Mouse (Mus musculus) MEL (cell line): ENCODE data around the gene Ilf3. TPM values are rescaled to one million over a fixed set of nuclear protein-coding genes. Genes with fewer than 3 reads are reported as not detected.
A peak's percentile ranks its signal among the peaks of the same experiment; 100 is the strongest.
"Not testable (repeated sequence)": the region's sequence is repeated elsewhere in the genome, so short reads cannot be mapped to it uniquely, and the experiment has no call there.

Experiments used
- DNase-seq: peaks from one replicate; pipeline ENCODE4 v3.0.0; 2011; ENCODE audit warnings: low read depth, low spot score
- H3K27ac ChIP-seq: 2 replicates; pipeline ENCODE4 v1.5.1; 2012; ENCODE audit warnings: low read depth, mild to moderate bottlenecking, control low read depth, low read length, moderate library complexity; ENCODE audit not compliant: control insufficient read depth
- H3K27me3 ChIP-seq, 2 experiments: fragments of 150-350 bp in 1 of 2; sonication (generic) in 1 of 2; 2 replicates each; pipeline ENCODE4 v1.6.1; 2012; ENCODE audit warnings: low read length in 2 of 2, mild to moderate bottlenecking in 2 of 2, improper control_type of control experiment in 1 of 2, moderate library complexity in 1 of 2; ENCODE audit not compliant: insufficient read depth in 2 of 2, control insufficient read depth in 1 of 2
- H3K36me3 ChIP-seq, 2 experiments: 2 replicates each; pipeline ENCODE4 v1.6.1; 2012 to 2014; ENCODE audit warnings: low read length in 2 of 2, improper control_type of control experiment in 1 of 2, inconsistent platforms in 1 of 2, mild to moderate bottlenecking in 1 of 2; ENCODE audit not compliant: insufficient read depth in 2 of 2, control insufficient read depth in 1 of 2
- H3K4me1 ChIP-seq, 2 experiments: fragments of 150-350 bp in 1 of 2; sonication (generic) in 1 of 2; 2 replicates each; pipeline ENCODE4 v1.6.1; 2012; ENCODE audit warnings: low read length in 2 of 2, improper control_type of control experiment in 1 of 2, mild to moderate bottlenecking in 1 of 2; ENCODE audit not compliant: insufficient read depth in 2 of 2, control insufficient read depth in 1 of 2
- H3K4me3 ChIP-seq, 2 experiments: fragments of 150-350 bp in 1 of 2; sonication (generic) in 1 of 2; 2 replicates each; pipeline ENCODE4 v1.5.1; 2012; ENCODE audit warnings: low read depth in 2 of 2, low read length in 2 of 2, mild to moderate bottlenecking in 2 of 2, moderate library complexity in 2 of 2, control low read depth in 1 of 2, improper control_type of control experiment in 1 of 2; ENCODE audit not compliant: control insufficient read depth in 1 of 2, insufficient read depth in 1 of 2
- H3K79me2 ChIP-seq: 2 replicates; pipeline ENCODE4 v1.6.1; 2012; ENCODE audit warnings: mild to moderate bottlenecking, low read length, moderate library complexity; ENCODE audit not compliant: control insufficient read depth, poor library complexity, insufficient read depth
- H3K9ac ChIP-seq: 2 replicates; pipeline ENCODE4 v1.6.1; 2012; ENCODE audit warnings: low read depth, mild to moderate bottlenecking, control low read depth, low read length, moderate library complexity; ENCODE audit not compliant: control insufficient read depth, poor library complexity, severe bottlenecking
- H3K9me3 ChIP-seq: fragments of 150-350 bp; sonication (generic); replicated peaks from 2 replicates; pipeline ENCODE4 v1.6.1; 2012; ENCODE audit warnings: mild to moderate bottlenecking, low read length, improper control_type of control experiment, moderate library complexity; ENCODE audit not compliant: insufficient read depth
- CHD2 ChIP-seq: IDR thresholded peaks from 2 replicates; pipeline ENCODE4 v1.6.1; 2011; ENCODE audit warnings: low read length, improper control_type of control experiment
- CTCF ChIP-seq, 3 experiments: IDR thresholded peaks in 2 of 3; conservative IDR thresholded peaks in 1 of 3; 2 replicates each; pipeline ENCODE4 v1.5.1; 2011 to 2012; ENCODE audit warnings: low read length in 3 of 3, low read depth in 2 of 3, mild to moderate bottlenecking in 2 of 3, improper control_type of control experiment in 1 of 3, inconsistent platforms in 1 of 3, mixed read lengths in 1 of 3, moderate library complexity in 1 of 3; ENCODE audit not compliant: control insufficient read depth in 1 of 3, insufficient read depth in 1 of 3, poor library complexity in 1 of 3, severe bottlenecking in 1 of 3
- ELF1 ChIP-seq: IDR thresholded peaks from 2 replicates; pipeline ENCODE4 v1.6.1; 2014; ENCODE audit warnings: low read depth, mild to moderate bottlenecking, inconsistent platforms, low read length, improper control_type of control experiment, moderate library complexity
- EP300 ChIP-seq, 2 experiments: IDR thresholded peaks; 2 replicates each; pipeline ENCODE4 v1.6.1; 2011; ENCODE audit warnings: improper control_type of control experiment in 2 of 2, low read length in 2 of 2, low read depth in 1 of 2, mild to moderate bottlenecking in 1 of 2
- MXI1 ChIP-seq: IDR thresholded peaks from 2 replicates; pipeline ENCODE4 v1.6.1; 2011; ENCODE audit warnings: mild to moderate bottlenecking, low read depth, low read length, improper control_type of control experiment
- MYB ChIP-seq: IDR thresholded peaks from 2 replicates; pipeline ENCODE4 v1.6.1; 2011; ENCODE audit warnings: mild to moderate bottlenecking, low read depth, low read length, improper control_type of control experiment
- MYC ChIP-seq: IDR thresholded peaks from 2 replicates; pipeline ENCODE4 v1.6.1; 2011; ENCODE audit warnings: low read depth, mild to moderate bottlenecking, low read length, improper control_type of control experiment, moderate library complexity
- NRF1 ChIP-seq: IDR thresholded peaks from 2 replicates; pipeline ENCODE4 v1.6.1; 2014; ENCODE audit warnings: low read depth, mild to moderate bottlenecking, inconsistent platforms, low read length, improper control_type of control experiment, moderate library complexity; ENCODE audit not compliant: poor library complexity, insufficient read depth, severe bottlenecking
- POLR2A ChIP-seq, 2 experiments: IDR thresholded peaks; 2 replicates each; pipeline ENCODE4 v1.6.1; 2011 to 2012; ENCODE audit warnings: low read length in 2 of 2, mild to moderate bottlenecking in 2 of 2, control low read depth in 1 of 2, improper control_type of control experiment in 1 of 2, low read depth in 1 of 2, moderate library complexity in 1 of 2; ENCODE audit not compliant: control insufficient read depth in 1 of 2, insufficient read depth in 1 of 2, poor library complexity in 1 of 2
- POLR2AphosphoS2 ChIP-seq: IDR thresholded peaks from 2 replicates; pipeline ENCODE4 v1.6.1; 2011; ENCODE audit warnings: low read length, improper control_type of control experiment
- TCF12 ChIP-seq: IDR thresholded peaks from 2 replicates; pipeline ENCODE4 v1.6.1; 2014; ENCODE audit warnings: low read depth, mild to moderate bottlenecking, inconsistent platforms, low read length, improper control_type of control experiment, moderate library complexity
- USF2 ChIP-seq, 2 experiments: IDR thresholded peaks; 2 replicates each; pipeline ENCODE4 v1.6.1; 2011 to 2012; ENCODE audit warnings: improper control_type of control experiment in 2 of 2, low read length in 2 of 2, borderline replicate concordance in 1 of 2, inconsistent platforms in 1 of 2, low read depth in 1 of 2, mild to moderate bottlenecking in 1 of 2; ENCODE audit not compliant: insufficient read depth in 1 of 2
- ZKSCAN1 ChIP-seq: IDR thresholded peaks from 2 replicates; pipeline ENCODE4 v1.6.1; 2012; ENCODE audit warnings: low read depth, mild to moderate bottlenecking, inconsistent platforms, low read length, improper control_type of control experiment, moderate library complexity
- ZMIZ1 ChIP-seq: IDR thresholded peaks from 2 replicates; pipeline ENCODE4 v1.6.1; 2012; ENCODE audit warnings: low read depth, mild to moderate bottlenecking, inconsistent platforms, low read length, improper control_type of control experiment, moderate library complexity
- ZNF384 ChIP-seq: IDR thresholded peaks from 2 replicates; pipeline ENCODE4 v1.6.1; 2012; ENCODE audit warnings: low read depth, mild to moderate bottlenecking, inconsistent platforms, low read length, improper control_type of control experiment
- polyA plus RNA-seq, 2 experiments: library from polyadenylated mRNA; stranded (reverse) in 1 of 2; unstranded in 1 of 2; fragments of >175 nt in 1 of 2; fragments of >200 nt in 1 of 2; gene quantifications; 2 replicates each; pipeline versions ENCODE4 v1.2.1 to v1.2.4; 2012; ENCODE audit warnings: low replicate concordance in 2 of 2, low read depth in 1 of 2; ENCODE audit not compliant: insufficient read length in 2 of 2, insufficient read depth in 1 of 2, missing spikeins in 1 of 2
- total RNA-seq: library from RNA; depleted of rRNA; stranded (reverse); fragments of 300-350 nt; gene quantifications from 2 replicates; pipeline ENCODE4 v1.2.3, GENCODE M21; 2012

Ilf3 gene
- total and polyA plus RNA-seq, 3 experiments = 67.4 to 519 (median 210) TPM

- TF ChIP-seq USF2 (IDR thresholded peaks at IDR 0.05; ENCODE audit: borderline replicate concordance in 1 of 2, insufficient read depth in 1 of 2, low read depth in 1 of 2, low read length in 2 of 2) = no peak
- TF ChIP-seq ZKSCAN1 = no peak
- no peak for TF ChIP-seq MYC
- TF ChIP-seq POLR2AphosphoS2 = no peak
- TF ChIP-seq CHD2 = no peak
- no peak for TF ChIP-seq MYB
- no peak for TF ChIP-seq MXI1
- no peak for TF ChIP-seq CTCF (IDR thresholded peaks at IDR 0.05 in 2 of 3, conservative IDR thresholded peaks at IDR 0.05 in 1 of 3; ENCODE audit: control insufficient read depth in 1 of 3, insufficient read depth in 1 of 3, low read depth in 2 of 3, low read length in 3 of 3, poor library complexity in 1 of 3, severe bottlenecking in 1 of 3)
- peak in 1 of 2 experiments; percentile 5; a peak in 2 of 4 replicates for TF ChIP-seq EP300 (IDR thresholded peaks at IDR 0.05; ENCODE audit: low read depth in 1 of 2, low read length in 2 of 2)
- TF ChIP-seq ZMIZ1 = no peak
- no peak for TF ChIP-seq TCF12
- peak; percentile 64 for TF ChIP-seq ELF1
- TF ChIP-seq, all 39 proteins: peak for 10
Measured at GRCm38 (mm10) chr9:21321513-21321835, 46.2 kb upstream of the Ilf3 start (continued).

GRCm38 (mm10) chr9:21322211-21322916 lies 45.3 kb upstream of the Ilf3 start:
- Histone ChIP-seq H3K4me3 (peak overlapping the region in 1 of 2 experiments; percentile 75; a peak in 1 of 4 replicates), H3K36me3 (peaks cover 0 to 20% of the 10 kb centered on the region in 2 experiments; a peak in 2 of 4 replicates), H3K9ac (peak overlapping the region; percentile 62), H3K27me3 (no peaks in the 10 kb centered on the region), H3K79me2 (peaks cover 24% of the 10 kb centered on the region), H3K9me3 (no peaks in the 10 kb centered on the region), H3K27ac (no peak overlapping the region), H3K4me1 (peaks cover 16 to 22% of the 10 kb centered on the region in 2 experiments)
- 0 out of 4 replicates have a peak, but pooled peaks of 1 of the 2 experiments have one; percentile 8 for TF ChIP-seq POLR2A (IDR thresholded peaks at IDR 0.05; ENCODE audit: control insufficient read depth in 1 of 2, insufficient read depth in 1 of 2, low read depth in 1 of 2, low read length in 2 of 2, poor library complexity in 1 of 2)
- TF ChIP-seq NRF1 = no peak
- peak; percentile 60 for DNase-seq

- Histone ChIP-seq H3K36me3 (peaks cover 0 to 23% of the 10 kb centered on the region in 2 experiments; a peak in 2 of 4 replicates), H3K79me2 (peaks cover 24% of the 10 kb centered on the region), H3K4me1 (peaks cover 22 to 28% of the 10 kb centered on the region in 2 experiments)
- not testable (repeated sequence) for H3K27me3 ChIP-seq, H3K27ac ChIP-seq, H3K9ac ChIP-seq, DNase-seq, H3K4me3 ChIP-seq, H3K9me3 ChIP-seq
- peak; percentile 82 for TF ChIP-seq ZNF384
Measured at GRCm38 (mm10) chr9:21322917-21323297, 44.8 kb upstream of the Ilf3 start.
